Mouse (Mus musculus) embryonic facial prominence, embryonic 12.5 days (tissue): ENCODE results near the gene Lmo2. TPM values are rescaled to one million over a fixed set of nuclear protein-coding genes. Genes with fewer than 3 reads are reported as not detected.

Experiments used
- ATAC-seq: fragments of 200-750 bp; cut with Nextera tagmentation; 2 replicates; pipeline ENCODE4 v1.8.0; 2017; ENCODE audit not compliant: insufficient number of reproducible peaks, insufficient read depth, low FRiP score, low TSS enrichment
- H3K27ac ChIP-seq: fragments of 300-500 bp; sonication (generic); 2 replicates; pipeline ENCODE4 v1.5.1; 2016; ENCODE audit warnings: mild to moderate bottlenecking
- H3K27me3 ChIP-seq: fragments of 300-500 bp; sonication (generic); 2 replicates; pipeline ENCODE4 v1.6.1; 2016; ENCODE audit warnings: mild to moderate bottlenecking, moderate library complexity
- H3K36me3 ChIP-seq: fragments of 300-500 bp; sonication (generic); 2 replicates; pipeline ENCODE4 v1.6.1; 2016; ENCODE audit warnings: mild to moderate bottlenecking
- H3K4me1 ChIP-seq: fragments of 300-500 bp; sonication (generic); 2 replicates; pipeline ENCODE4 v1.6.1; 2016
- H3K4me2 ChIP-seq: fragments of 300-500 bp; sonication (generic); replicated peaks from 2 replicates; pipeline ENCODE4 v1.6.1; 2016; ENCODE audit warnings: mild to moderate bottlenecking, moderate library complexity
- H3K4me3 ChIP-seq: fragments of 300-500 bp; sonication (generic); 2 replicates; pipeline ENCODE4 v1.5.1; 2016; ENCODE audit warnings: mild to moderate bottlenecking
- H3K9ac ChIP-seq: fragments of 300-500 bp; sonication (generic); 2 replicates; pipeline ENCODE4 v1.6.1; 2016; ENCODE audit warnings: mild to moderate bottlenecking, moderate library complexity
- H3K9me3 ChIP-seq: fragments of 300-500 bp; sonication (generic); 2 replicates; pipeline ENCODE4 v1.6.1; 2016; ENCODE audit warnings: mild to moderate bottlenecking, moderate library complexity
- WGBS: fragments of 180-500 bp; shearing (Covaris S2); methylation state at CpG from one replicate; pipeline ENCODE4 v1.1.7; 2016; 5-methylcytosine and 5-hydroxymethylcytosine counted together
- polyA plus RNA-seq: library from polyadenylated mRNA; unstranded; fragments of >200 nt; fragmentation: Nextera tagmentation; extraction: Ambion mirVana; gene quantifications from 2 replicates; pipeline ENCODE4 v1.2.1, GENCODE M21; 2016

Lmo2 gene
- polyA plus RNA-seq, 1 experiment from 2014 or later, result 17.8 TPM

DNA sequence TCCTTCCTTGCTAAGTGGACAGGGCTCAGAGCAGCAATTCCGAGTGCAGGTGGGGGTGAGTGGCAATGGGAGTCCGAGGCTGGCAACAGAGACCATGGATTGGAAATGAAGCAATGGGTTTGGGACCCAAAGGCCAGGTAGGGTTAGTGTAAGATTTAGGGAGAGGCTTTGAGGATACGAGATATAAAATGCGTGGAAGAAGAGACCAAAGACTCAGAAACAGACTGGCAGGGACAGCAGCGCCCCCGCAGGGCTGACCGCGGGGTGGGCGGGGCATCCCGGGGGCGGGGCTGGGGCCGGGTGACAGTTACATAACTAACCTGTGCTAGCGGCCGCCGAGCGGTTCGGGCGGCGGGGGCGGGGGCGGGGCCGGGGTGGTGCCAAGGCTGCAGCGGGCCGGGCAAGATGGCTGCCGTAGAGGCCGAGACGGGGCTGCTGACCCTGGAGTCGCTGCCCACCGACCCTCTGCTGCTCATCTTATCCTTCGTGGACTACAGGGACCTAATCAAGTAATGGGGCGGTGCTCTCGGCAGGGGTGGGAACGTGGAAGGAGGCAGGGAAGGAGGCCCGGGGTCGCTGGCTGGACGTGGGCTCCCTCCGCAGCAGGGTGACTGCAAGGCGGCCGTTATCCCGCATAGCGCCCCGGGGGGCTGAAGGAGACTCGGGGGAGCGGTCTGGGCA is 69.8 kb downstream of the Lmo2 start, which contains the start of gene Fbxo3:
Gene Fbxo3, plus strand, starts transcription at position 264 of the 681 bp plus-strand sequence.
- Histone ChIP-seq H3K4me1 (peaks cover 15% of the 10 kb centered on the region), H3K4me3 (peak within 1 kb of the TSS; percentile 97), H3K9me3 (no peaks in the 10 kb centered on the region), H3K36me3 (peaks cover 6% of the 10 kb centered on the region; the same call in 1 of the 2 replicates), H3K4me2 (peak within 1 kb of the TSS; percentile 80), H3K27ac (0 out of 2 replicates have a peak within 1 kb of the TSS, but pooled peaks have one; percentile 30), H3K27me3 (no peaks in the 10 kb centered on the region), H3K9ac (peak within 1 kb of the TSS; percentile 94)
- under 1% methylated on average over 44 of the region's 44 CpGs for WGBS
- ATAC-seq, result peak; percentile 85

DNA sequence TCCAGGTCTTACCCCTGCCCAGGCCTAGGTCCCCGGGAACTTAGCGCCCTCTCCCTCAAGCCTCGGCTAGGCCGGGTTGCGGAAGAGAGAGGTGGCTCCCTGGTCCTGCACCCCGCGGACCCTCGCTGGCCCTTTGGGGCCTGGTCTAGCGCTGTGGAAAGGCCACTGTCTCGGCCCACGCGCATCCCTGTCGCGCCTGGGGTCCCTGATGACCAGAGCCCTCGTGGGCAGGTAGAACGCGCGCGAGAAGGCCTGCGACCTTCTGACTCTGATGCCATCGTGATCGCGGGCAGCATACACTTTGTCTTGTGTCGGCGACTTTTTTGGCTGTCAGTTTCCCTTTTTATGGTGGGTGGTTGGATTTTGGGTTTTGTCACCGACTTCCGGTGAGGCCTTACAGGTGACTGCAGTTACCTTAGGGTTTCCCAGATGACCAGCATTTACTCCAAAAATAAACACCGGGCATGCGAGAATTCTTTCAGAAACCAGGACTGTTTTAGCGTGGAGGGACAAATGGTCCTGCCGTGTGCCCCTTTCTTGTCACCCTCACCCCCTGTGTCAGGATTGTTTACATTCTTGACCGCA is 70.4 kb downstream of the Lmo2 start, which contains the start of gene 4931422A03Rik:
Gene 4931422A03Rik, minus strand, starts transcription at position 223 of the 585 bp plus-strand sequence.
- WGBS, result 1% methylated on average over 31 of the region's 32 CpGs
- Histone ChIP-seq H3K27ac (0 out of 2 replicates have a peak within 1 kb of the TSS, but pooled peaks have one; percentile 30), H3K4me1 (peaks cover 15% of the 10 kb centered on the region), H3K9ac (peak within 1 kb of the TSS; percentile 94), H3K4me2 (peak within 1 kb of the TSS; percentile 80), H3K36me3 (peaks cover 6% of the 10 kb centered on the region; the same call in 1 of the 2 replicates), H3K9me3 (no peaks in the 10 kb centered on the region), H3K4me3 (peak within 1 kb of the TSS; percentile 97), H3K27me3 (no peaks in the 10 kb centered on the region)
- ATAC-seq, result peak; percentile 78

DNA sequence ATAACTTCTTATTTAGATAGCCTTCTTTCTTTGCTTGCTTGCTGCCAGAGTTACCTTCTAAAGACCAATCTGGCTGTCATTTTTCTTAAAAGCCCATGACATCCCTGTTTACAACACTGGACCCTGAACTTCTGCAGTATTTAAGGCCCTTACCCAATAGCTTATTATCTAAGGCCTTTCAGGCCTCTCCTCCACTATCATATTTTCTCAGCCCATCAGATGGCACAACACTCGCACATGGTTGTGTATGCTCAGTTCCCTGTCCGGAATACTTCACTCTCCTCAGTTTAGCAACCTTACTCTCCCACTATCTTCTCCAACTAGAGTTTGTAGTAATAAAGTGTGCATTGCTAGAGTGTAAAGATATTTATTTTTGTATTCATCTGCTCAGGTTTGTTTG is 71.3 kb downstream of the Lmo2 start:
- 85% methylated on average over 2 of the region's 2 CpGs for WGBS

DNA sequence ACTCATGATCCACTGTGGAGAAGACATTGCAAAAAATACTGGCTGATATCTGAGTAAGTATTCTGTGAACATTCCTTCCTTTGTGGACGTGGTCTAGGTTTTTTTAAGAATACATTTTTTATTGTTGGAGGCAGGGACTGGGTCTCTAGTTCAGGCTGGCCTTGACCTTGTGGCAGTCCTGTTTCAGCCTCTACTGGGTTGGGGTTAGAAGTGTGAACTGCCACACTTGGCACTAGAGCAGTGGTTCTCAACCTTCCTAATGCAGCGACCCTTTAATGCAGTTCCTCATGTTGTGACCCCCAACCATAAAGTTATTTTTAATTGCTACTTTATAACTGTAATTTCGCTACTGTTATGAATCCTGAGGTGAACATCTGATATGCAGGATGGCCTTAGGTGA is 72.6 kb downstream of the Lmo2 start:
- no peak overlapping the region for H3K27ac ChIP-seq
- no peak overlapping the region for H3K4me3 ChIP-seq
- H3K9ac ChIP-seq, result no peak overlapping the region
- no peaks in the 10 kb centered on the region for H3K9me3 ChIP-seq
- peaks cover 10% of the 10 kb centered on the region; the same call in 1 of the 2 replicates for H3K36me3 ChIP-seq
- no peak for ATAC-seq
- H3K27me3 ChIP-seq, result no peaks in the 10 kb centered on the region
- WGBS, result 88% methylated on average over 3 of the region's 3 CpGs
- H3K4me2 ChIP-seq, result no peak overlapping the region
- H3K4me1 ChIP-seq, result peaks cover 15% of the 10 kb centered on the region

More for the DNA sequence above, 71.3 kb downstream of the Lmo2 start:
- H3K9me3 ChIP-seq, result no peaks in the 10 kb centered on the region
- H3K4me3 ChIP-seq, result peak overlapping the region; percentile 97
- H3K9ac ChIP-seq, result peak overlapping the region; percentile 94
- H3K36me3 ChIP-seq, result peaks cover 10% of the 10 kb centered on the region; the same call in 1 of the 2 replicates
- no peaks in the 10 kb centered on the region for H3K27me3 ChIP-seq
- peaks cover 15% of the 10 kb centered on the region for H3K4me1 ChIP-seq
- no peak for ATAC-seq
- H3K27ac ChIP-seq, result no peak overlapping the region
- peak overlapping the region; percentile 80 for H3K4me2 ChIP-seq

Other genes starting within 250 kb of the Lmo2 start
- 29.2 and 30.7 TPM in 2 replicates for gene Nat10, start 196.7 kb upstream of the Lmo2 start, polyA plus RNA-seq
- gene Caprin1, start 160.3 kb upstream of the Lmo2 start, polyA plus RNA-seq, result 458 and 465 TPM in 2 replicates
- gene Fbxo3, start 69.7 kb downstream of the Lmo2 start, polyA plus RNA-seq, result 52.2 and 56.2 TPM in 2 replicates
- 3.0 and 3.2 TPM in 2 replicates for gene 4931422A03Rik, start 70.4 kb downstream of the Lmo2 start, polyA plus RNA-seq
- not detected in 2 replicates for gene Gm10912, start 107.8 kb downstream of the Lmo2 start, polyA plus RNA-seq
- gene Gm10799, start 110.6 kb downstream of the Lmo2 start, polyA plus RNA-seq, result not detected in 2 replicates
- 4.0 and 5.1 TPM in 2 replicates for gene Cd59b, start 111.9 kb downstream of the Lmo2 start, polyA plus RNA-seq
- 22.3 and 23.0 TPM in 2 replicates for gene Cd59a, start 137.8 kb downstream of the Lmo2 start, polyA plus RNA-seq
- gene A930018P22Rik, start 164.8 kb downstream of the Lmo2 start, polyA plus RNA-seq, result not detected in 2 replicates